Mouse (Mus musculus) spleen, adult 2 months (tissue): ENCODE results near the gene Ttll9.

Experiments
- CTCF ChIP-seq: fragments of 200-500 bp; IDR thresholded peaks from 2 replicates; pipeline ENCODE4 v1.5.1; 2011; ENCODE audit warnings: mild to moderate bottlenecking, inconsistent platforms; ENCODE audit not compliant: insufficient read depth, insufficient read length, insufficient replicate concordance; ENCODE audit errors: extremely low read depth
- POLR2A ChIP-seq: fragments of 200-500 bp; IDR thresholded peaks from 2 replicates; pipeline ENCODE4 v1.6.1; 2011; ENCODE audit warnings: low read depth, low read length, inconsistent platforms

GRCm38 (mm10) chr2:153043886-153044285, 81.6 kb downstream of the Ttll9 start:
- TF ChIP-seq CTCF (no peak), POLR2A (no peak)
